Mouse (Mus musculus) bone marrow, adult 2 months (tissue): ENCODE results near the gene Ppa2.

Experiments
- CTCF ChIP-seq: fragments of 200-500 bp; IDR thresholded peaks from 2 replicates; pipeline ENCODE4 v1.5.1; 2011; ENCODE audit warnings: low read length, control low read depth; ENCODE audit not compliant: control insufficient read depth, insufficient read depth
- POLR2A ChIP-seq: fragments of 200-500 bp; IDR thresholded peaks from 2 replicates; pipeline ENCODE4 v1.6.1; 2011; ENCODE audit warnings: low read depth, mild to moderate bottlenecking, control low read depth, low read length, borderline replicate concordance; ENCODE audit not compliant: control insufficient read depth

DNA sequence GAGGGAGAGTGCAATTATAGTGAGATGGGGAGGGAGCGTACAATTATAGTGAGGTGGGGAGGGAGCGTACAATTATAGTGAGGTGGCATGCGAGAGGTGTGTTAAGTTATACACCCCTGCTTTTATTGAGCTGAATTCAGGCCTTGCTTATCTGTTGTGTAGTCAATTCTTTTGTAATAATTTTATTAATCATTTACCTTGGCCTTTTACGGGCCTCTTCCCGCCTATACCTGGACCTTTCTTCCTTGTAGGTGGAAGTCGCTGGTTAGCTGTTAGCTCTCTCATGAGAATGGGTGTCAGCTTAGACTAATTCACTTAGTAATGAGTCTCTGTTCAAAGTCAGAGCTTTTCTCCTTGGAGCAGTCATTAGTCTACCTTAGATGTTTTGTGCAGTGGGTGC, 10.4 kb downstream of the Ppa2 start:
- no peak for TF ChIP-seq POLR2A
- TF ChIP-seq CTCF: no peak
